Mouse (Mus musculus) limb, embryonic 14.5 days (tissue): Measurements from ENCODE around the gene Dtnb. TPM values are rescaled to one million over a fixed set of nuclear protein-coding genes. Genes with fewer than 3 reads are reported as not detected.

Experiments used
- ATAC-seq: fragments of 200-750 bp; cut with Nextera tagmentation; 2 replicates; pipeline ENCODE4 v1.8.0; 2017; ENCODE audit warnings: low read depth, moderate number of reproducible peaks, moderate TSS enrichment; ENCODE audit not compliant: low FRiP score
- DNase-seq: peaks from one replicate; pipeline ENCODE4 v3.0.0-alpha.2; 2015; ENCODE audit warnings: low spot score
- H3K27ac ChIP-seq: fragments of 300-500 bp; sonication (generic); replicated peaks from 2 replicates; pipeline ENCODE4 v1.5.1; 2014; ENCODE audit warnings: low read depth, mild to moderate bottlenecking, low read length, moderate library complexity, mixed read lengths
- H3K27me3 ChIP-seq: fragments of 300-500 bp; sonication (generic); 2 replicates; pipeline ENCODE4 v1.6.1; 2014; ENCODE audit warnings: low read length, mixed read lengths; ENCODE audit not compliant: control insufficient read depth, insufficient read depth
- H3K36me3 ChIP-seq: fragments of 300-500 bp; sonication (generic); 2 replicates; pipeline ENCODE4 v1.6.1; 2014; ENCODE audit warnings: mild to moderate bottlenecking, low read length, moderate library complexity, mixed read lengths; ENCODE audit not compliant: control insufficient read depth, insufficient read depth
- H3K4me1 ChIP-seq: fragments of 300-500 bp; sonication (generic); 2 replicates; pipeline ENCODE4 v1.6.1; 2014; ENCODE audit warnings: antibody characterized with exemption, low read length, mixed read lengths; ENCODE audit not compliant: control insufficient read depth, insufficient read depth
- H3K4me2 ChIP-seq: fragments of 300-500 bp; sonication (generic); replicated peaks from 2 replicates; pipeline ENCODE4 v1.6.1; 2014; ENCODE audit warnings: low read depth, mild to moderate bottlenecking, low read length, moderate library complexity; ENCODE audit not compliant: severe bottlenecking
- H3K4me3 ChIP-seq: fragments of 300-500 bp; sonication (generic); replicated peaks from 2 replicates; pipeline ENCODE4 v1.5.1; 2014; ENCODE audit warnings: low read length
- H3K9ac ChIP-seq: fragments of 300-500 bp; sonication (generic); 2 replicates; pipeline ENCODE4 v1.6.1; 2014; ENCODE audit warnings: mild to moderate bottlenecking, low read depth, low read length, moderate library complexity; ENCODE audit not compliant: severe bottlenecking
- H3K9me3 ChIP-seq: fragments of 300-500 bp; sonication (generic); 2 replicates; pipeline ENCODE4 v1.6.1; 2016; ENCODE audit warnings: low read length; ENCODE audit not compliant: control insufficient read depth
- POLR2A ChIP-seq: fragments of 200-500 bp; IDR thresholded peaks from 2 replicates; pipeline ENCODE4 v1.8.0; 2012; ENCODE audit warnings: inconsistent platforms, mild to moderate bottlenecking, moderate library complexity, borderline replicate concordance; ENCODE audit not compliant: insufficient read depth, insufficient read length; ENCODE audit errors: extremely low read depth
- WGBS: fragments of 180-500 bp; shearing (Covaris S2); extraction: QIAGEN DNeasy Blood & Tissue Kit; methylation state at CpG from one replicate; pipeline ENCODE4 v1.1.7; 2014; 5-methylcytosine and 5-hydroxymethylcytosine counted together
- polyA plus RNA-seq, 2 experiments: library from polyadenylated mRNA; depleted of rRNA in 1 of 2; stranded (reverse) in 1 of 2; unstranded in 1 of 2; fragments of >200 nt; fragmentation: Nextera tagmentation in 1 of 2; extraction: Ambion mirVana in 1 of 2; gene quantifications; 2 replicates each; pipeline versions ENCODE4 v1.2.1 to v1.2.3; 2012 to 2014

Gene Dtnb
- polyA plus RNA-seq, 2 experiments: 32.3 to 46.5 TPM

DNA sequence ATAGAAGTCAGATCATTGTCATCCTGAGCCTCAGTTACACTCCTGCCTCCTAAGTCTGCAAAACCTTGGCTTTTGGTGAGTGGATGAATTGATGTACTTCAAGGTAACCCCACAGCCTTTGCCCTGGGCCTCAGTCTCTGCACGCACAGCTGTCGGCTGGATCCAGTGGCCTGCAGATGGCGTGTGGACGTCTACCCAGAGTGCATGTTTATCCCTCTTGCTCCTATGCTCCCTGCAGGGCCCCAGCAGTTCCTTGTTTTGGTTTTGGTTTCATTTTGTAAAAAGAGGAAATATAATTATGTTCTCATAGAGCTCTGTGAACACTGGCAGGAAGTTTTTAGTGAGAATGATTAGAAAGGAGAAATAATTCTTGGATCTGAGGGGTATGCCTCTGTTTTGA, 187.2 kb downstream of the Dtnb start:
- no peak for DNase-seq
- no peaks in the 10 kb centered on the region for H3K4me1 ChIP-seq
- H3K4me3 ChIP-seq: no peak overlapping the region
- no peaks in the 10 kb centered on the region for H3K9me3 ChIP-seq
- H3K27me3 ChIP-seq: no peaks in the 10 kb centered on the region
- 44% methylated on average over 4 of the region's 4 CpGs for WGBS
- H3K36me3 ChIP-seq: peaks cover 4% of the 10 kb centered on the region; the same call in 1 of the 2 replicates
- no peak overlapping the region for H3K27ac ChIP-seq
- H3K9ac ChIP-seq: no peak overlapping the region
- ATAC-seq: no peak
- H3K4me2 ChIP-seq: no peak overlapping the region
- TF ChIP-seq POLR2A: no peak

DNA sequence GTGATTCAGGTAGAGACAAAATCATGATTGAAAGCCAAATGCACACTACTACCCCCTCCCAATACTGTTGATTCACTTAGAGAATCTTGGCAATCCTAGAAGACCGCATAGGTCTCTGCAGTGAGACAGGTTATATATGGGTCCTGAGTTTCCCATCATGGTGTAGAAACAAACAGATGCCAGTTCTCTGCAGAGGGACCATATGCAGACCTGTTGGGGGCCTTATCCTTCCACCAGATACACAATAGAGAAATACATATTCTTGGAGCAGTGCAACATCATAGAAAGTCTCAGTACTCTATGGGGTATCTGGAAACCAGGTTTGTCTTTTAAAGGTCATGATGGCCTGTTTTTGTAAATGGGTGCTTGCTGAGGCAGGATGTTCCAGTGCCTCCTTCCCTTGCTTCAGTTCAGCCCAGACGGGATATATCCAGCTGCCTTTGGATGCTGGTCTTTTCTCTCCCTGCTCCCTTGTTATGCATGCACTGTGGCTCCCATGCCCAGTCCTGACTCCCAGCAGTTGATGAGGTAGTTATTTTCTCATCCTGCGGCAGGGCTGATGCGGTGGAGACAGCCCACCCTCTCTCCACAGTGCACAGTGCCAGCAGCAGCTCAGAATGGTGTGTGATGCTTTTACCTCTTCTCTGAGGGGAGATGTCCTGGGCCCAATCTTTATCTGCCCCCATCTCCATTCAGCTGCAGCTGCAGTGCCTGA, 188.9 kb downstream of the Dtnb start:
- no peak for DNase-seq
- no peaks in the 10 kb centered on the region for H3K4me1 ChIP-seq
- 81% methylated on average over 4 of the region's 4 CpGs for WGBS
- H3K4me3 ChIP-seq: no peak overlapping the region
- no peak overlapping the region for H3K9ac ChIP-seq
- H3K4me2 ChIP-seq: no peak overlapping the region
- ATAC-seq: no peak
- H3K36me3 ChIP-seq: peaks cover 4% of the 10 kb centered on the region; the same call in 1 of the 2 replicates
- no peak for TF ChIP-seq POLR2A
- no peaks in the 10 kb centered on the region for H3K9me3 ChIP-seq
- H3K27me3 ChIP-seq: no peaks in the 10 kb centered on the region
- H3K27ac ChIP-seq: no peak overlapping the region

DNA sequence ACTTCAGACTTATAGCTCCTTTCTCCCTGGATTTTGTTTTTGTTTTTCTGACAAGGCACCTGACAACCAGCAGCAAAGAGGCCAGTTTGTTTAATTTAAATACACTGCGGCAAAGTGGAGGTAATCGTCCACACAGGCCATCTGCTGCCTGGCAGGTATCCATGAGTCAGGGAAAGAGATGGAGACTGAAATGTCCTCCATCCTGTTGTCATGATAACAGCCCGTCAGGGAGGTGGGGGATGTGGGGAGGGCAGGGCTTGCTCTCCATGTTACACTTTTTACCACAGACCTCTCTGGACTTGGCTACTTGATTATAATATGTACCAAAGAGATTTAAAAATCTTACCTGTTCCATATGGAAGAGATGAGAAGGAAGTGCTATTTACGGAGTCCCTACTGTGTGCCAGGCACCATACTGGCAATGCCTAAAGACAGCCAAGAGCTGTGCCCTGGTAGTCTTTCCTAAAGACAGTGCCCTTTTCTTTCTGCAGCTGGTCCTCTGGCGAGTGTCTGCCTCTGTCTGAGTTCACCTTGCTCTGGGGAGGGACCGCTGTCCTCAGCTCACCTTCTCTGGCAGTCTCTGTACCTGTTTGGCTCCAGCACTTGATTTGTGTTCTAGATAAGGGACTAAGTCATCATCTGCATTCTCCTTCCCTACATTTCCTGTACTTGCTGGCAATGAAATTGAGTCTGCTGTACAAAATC, 189.6 kb downstream of the Dtnb start:
- no peaks in the 10 kb centered on the region for H3K9me3 ChIP-seq
- WGBS: 80% methylated on average over 6 of the region's 6 CpGs
- H3K9ac ChIP-seq: no peak overlapping the region
- TF ChIP-seq POLR2A: no peak
- no peaks in the 10 kb centered on the region for H3K4me1 ChIP-seq
- H3K4me3 ChIP-seq: no peak overlapping the region
- H3K27ac ChIP-seq: no peak overlapping the region
- no peak overlapping the region for H3K4me2 ChIP-seq
- ATAC-seq (no peak), DNase-seq (no peak)
- H3K36me3 ChIP-seq: no peaks in the 10 kb centered on the region; the same call in 1 of the 2 replicates
- no peaks in the 10 kb centered on the region for H3K27me3 ChIP-seq

DNA sequence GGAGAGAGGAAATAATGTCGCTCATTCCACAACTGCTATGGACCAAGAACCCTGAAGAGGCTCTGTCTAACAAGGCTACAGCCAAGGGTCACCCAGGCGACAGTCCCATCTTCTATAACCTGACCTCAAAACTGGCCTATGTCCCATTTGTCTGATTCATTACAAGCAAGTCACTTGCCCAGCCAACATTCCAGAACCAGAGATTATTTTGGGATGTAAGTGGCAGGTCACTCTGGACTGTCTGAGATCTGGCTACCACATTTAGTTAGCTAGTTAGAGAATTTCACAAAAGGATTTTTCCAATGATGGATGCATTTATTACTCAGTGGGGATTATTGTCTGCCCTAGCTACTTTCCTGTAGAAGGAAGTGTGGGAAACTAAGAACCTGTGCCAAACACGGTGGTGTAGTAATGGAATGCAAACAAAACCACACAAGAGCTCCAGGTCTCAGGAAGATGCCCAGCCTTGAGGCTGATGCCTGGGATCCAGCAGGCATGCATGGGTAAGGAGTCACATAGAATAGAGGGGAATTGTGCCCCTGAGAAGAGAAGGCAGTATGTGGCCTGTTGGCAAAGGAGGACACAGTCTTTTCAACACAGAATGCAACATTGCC, 192.1 kb downstream of the Dtnb start:
- Histone ChIP-seq H3K36me3 (no peaks in the 10 kb centered on the region; the same call in 1 of the 2 replicates), H3K27me3 (no peaks in the 10 kb centered on the region), H3K4me3 (no peak overlapping the region), H3K9ac (no peak overlapping the region), H3K27ac (no peak overlapping the region), H3K9me3 (no peaks in the 10 kb centered on the region), H3K4me2 (no peak overlapping the region), H3K4me1 (no peaks in the 10 kb centered on the region)
- no peak for TF ChIP-seq POLR2A
- WGBS: 71% methylated on average over 3 of the region's 3 CpGs
- DNase-seq (no peak), ATAC-seq (no peak)

DNA sequence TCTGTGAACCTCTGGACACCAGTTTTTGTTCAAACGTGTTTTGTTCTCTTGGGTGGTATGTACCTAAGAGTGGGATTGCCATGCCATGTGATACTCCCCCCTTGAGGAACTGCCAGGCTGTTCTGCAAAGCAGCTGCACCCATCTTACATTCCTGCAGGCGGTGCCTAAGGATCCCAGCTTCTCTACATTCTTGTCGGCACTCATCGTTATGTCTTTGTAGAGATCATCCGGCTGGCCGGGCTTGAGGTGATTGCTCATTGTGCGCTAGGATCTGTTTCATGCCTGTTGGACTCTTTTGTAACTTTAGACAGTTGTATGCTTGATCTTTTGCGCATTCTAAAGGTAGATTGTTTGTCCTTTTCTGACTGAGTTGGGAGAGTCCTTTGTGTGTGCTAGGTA, 195.2 kb downstream of the Dtnb start:
- H3K4me1 ChIP-seq: no peaks in the 10 kb centered on the region
- peaks cover under 1% of the 10 kb centered on the region; the same call in 1 of the 2 replicates for H3K36me3 ChIP-seq
- H3K9ac ChIP-seq: no peak overlapping the region
- H3K4me3 ChIP-seq: no peak overlapping the region
- ATAC-seq (no peak), DNase-seq (no peak)
- H3K27ac ChIP-seq: no peak overlapping the region
- H3K27me3 ChIP-seq: no peaks in the 10 kb centered on the region
- no peak overlapping the region for H3K4me2 ChIP-seq
- no peaks in the 10 kb centered on the region for H3K9me3 ChIP-seq
- WGBS: 73% methylated on average over 8 of the region's 8 CpGs
- TF ChIP-seq POLR2A: no peak
